Mouse (Mus musculus) hindbrain, embryonic 11.5 days (tissue): ENCODE results near the gene Kcnj6. TPM values are rescaled to one million over a fixed set of nuclear protein-coding genes. Genes with fewer than 3 reads are reported as not detected.
A peak's percentile ranks its signal among the peaks of the same experiment; 100 is the strongest.

Experiments
- ATAC-seq: fragments of 200-750 bp; cut with Nextera tagmentation; 2 replicates; pipeline ENCODE4 v1.8.0; 2017; ENCODE audit warnings: mild to moderate bottlenecking, moderate TSS enrichment, moderate library complexity; ENCODE audit not compliant: low FRiP score
- DNase-seq: peaks from one replicate; pipeline ENCODE4 v3.0.0-alpha.2; 2015; ENCODE audit warnings: low spot score
- H3K27ac ChIP-seq: fragments of 300-500 bp; sonication (generic); 2 replicates; pipeline ENCODE4 v1.5.1; 2014; ENCODE audit warnings: mild to moderate bottlenecking, low read depth, low read length
- H3K27me3 ChIP-seq: fragments of 300-500 bp; sonication (generic); 2 replicates; pipeline ENCODE4 v1.6.1; 2014; ENCODE audit warnings: mild to moderate bottlenecking, low read length, moderate library complexity, mixed read lengths; ENCODE audit not compliant: control insufficient read depth, insufficient read depth
- H3K36me3 ChIP-seq: fragments of 300-500 bp; sonication (generic); 2 replicates; pipeline ENCODE4 v1.6.1; 2014; ENCODE audit warnings: mild to moderate bottlenecking, low read length, moderate library complexity, mixed read lengths; ENCODE audit not compliant: control insufficient read depth, insufficient read depth
- H3K4me1 ChIP-seq: fragments of 300-500 bp; sonication (generic); replicated peaks from 2 replicates; pipeline ENCODE4 v1.6.1; 2014; ENCODE audit warnings: low read length, mixed read lengths; ENCODE audit not compliant: control insufficient read depth, insufficient read depth
- H3K4me2 ChIP-seq: fragments of 300-500 bp; sonication (generic); replicated peaks from 2 replicates; pipeline ENCODE4 v1.6.1; 2014; ENCODE audit warnings: mild to moderate bottlenecking, low read depth, low read length
- H3K4me3 ChIP-seq: fragments of 300-500 bp; sonication (generic); 2 replicates; pipeline ENCODE4 v1.5.1; 2014; ENCODE audit warnings: low read depth, low read length
- H3K9ac ChIP-seq: fragments of 300-500 bp; sonication (generic); 2 replicates; pipeline ENCODE4 v1.6.1; 2014; ENCODE audit warnings: low read depth, low read length
- H3K9me3 ChIP-seq: fragments of 300-500 bp; sonication (generic); 2 replicates; pipeline ENCODE4 v1.6.1; 2016; ENCODE audit warnings: low read length; ENCODE audit not compliant: control insufficient read depth
- WGBS: fragments of 180-500 bp; shearing (Covaris S2); extraction: QIAGEN DNeasy Blood & Tissue Kit; methylation state at CpG from one replicate; pipeline ENCODE4 v1.1.7; 2014; 5-methylcytosine and 5-hydroxymethylcytosine counted together
- polyA plus RNA-seq: library from polyadenylated mRNA; unstranded; fragments of >200 nt; fragmentation: Nextera tagmentation; extraction: Ambion mirVana; gene quantifications from 2 replicates; pipeline ENCODE4 v1.2.1, GENCODE M21; 2014

Kcnj6 gene
- polyA plus RNA-seq, 1 experiment from 2014 or later, result 0.08 TPM

DNA sequence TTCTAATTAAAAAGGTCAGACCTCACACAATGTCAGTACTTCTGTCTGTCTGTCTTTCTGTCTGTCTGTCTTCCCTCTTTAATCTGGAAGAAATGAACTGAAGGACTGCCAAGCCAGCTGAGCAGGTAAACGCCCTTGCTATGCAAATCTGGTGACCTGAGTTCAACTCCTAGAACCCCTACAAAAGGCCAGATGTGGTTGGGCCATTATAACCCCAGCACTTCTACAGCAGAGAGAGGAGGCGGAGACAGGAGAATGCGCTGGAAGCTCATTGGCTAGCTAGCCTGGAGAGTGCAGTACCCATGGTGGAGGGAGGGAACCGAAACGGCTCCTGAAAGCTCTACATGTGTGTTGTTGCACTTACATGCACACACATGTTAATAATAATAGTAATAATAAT lies 141.5 kb downstream of the Kcnj6 start:
- Histone ChIP-seq H3K4me3 (no peak overlapping the region), H3K9ac (no peak overlapping the region), H3K4me1 (no peaks in the 10 kb centered on the region), H3K9me3 (no peaks in the 10 kb centered on the region), H3K36me3 (no peaks in the 10 kb centered on the region), H3K4me2 (no peak overlapping the region), H3K27ac (no peak overlapping the region), H3K27me3 (no peaks in the 10 kb centered on the region)
- ATAC-seq, result no peak
- no peak for DNase-seq
- WGBS, result 90% methylated on average over 5 of the region's 5 CpGs

DNA sequence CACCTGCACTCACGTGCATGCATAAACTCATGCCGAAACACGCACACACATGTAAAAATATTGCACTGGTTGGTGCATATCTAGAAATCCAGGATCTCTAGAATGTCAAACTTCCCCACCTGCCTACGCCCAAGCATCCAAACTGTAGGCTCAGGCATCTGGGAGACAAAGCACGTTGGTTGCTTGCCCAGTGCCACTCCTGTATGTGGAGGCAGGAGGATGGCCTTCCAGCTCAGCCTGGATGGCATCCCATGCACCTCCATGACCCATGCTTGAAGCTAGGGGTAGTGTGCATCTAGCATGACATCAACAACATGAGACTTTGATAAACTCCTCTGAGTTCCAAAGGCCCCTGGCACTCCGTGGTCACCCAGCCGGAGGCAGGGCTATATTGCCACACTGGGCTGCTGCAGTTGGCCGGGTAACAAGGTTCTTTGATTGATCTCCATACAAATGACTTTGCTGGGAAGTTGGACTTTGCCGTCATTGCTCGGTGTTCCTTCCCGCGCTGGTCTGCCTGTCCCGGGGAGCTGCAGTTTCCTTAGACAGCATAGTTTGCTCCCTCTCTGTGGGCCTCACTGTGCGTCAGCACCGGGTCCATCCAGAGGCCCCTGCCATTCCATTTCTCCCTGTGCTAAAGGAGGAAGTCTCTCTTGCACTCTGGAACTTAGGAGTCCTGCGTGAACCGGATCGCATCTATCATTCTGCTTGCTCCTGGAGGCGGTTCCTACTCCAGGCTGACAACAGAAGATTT lies 144.9 kb downstream of the Kcnj6 start:
- no peak for ATAC-seq
- Histone ChIP-seq H3K9ac (no peak overlapping the region), H3K4me1 (0 out of 2 replicates have a peak, but pooled peaks cover 2% of the 10 kb centered on the region), H3K9me3 (no peaks in the 10 kb centered on the region), H3K27me3 (no peaks in the 10 kb centered on the region), H3K4me2 (no peak overlapping the region), H3K27ac (no peak overlapping the region), H3K36me3 (no peaks in the 10 kb centered on the region), H3K4me3 (no peak overlapping the region)
- DNase-seq, result no peak
- WGBS, result 80% methylated on average over 19 of the region's 19 CpGs

DNA sequence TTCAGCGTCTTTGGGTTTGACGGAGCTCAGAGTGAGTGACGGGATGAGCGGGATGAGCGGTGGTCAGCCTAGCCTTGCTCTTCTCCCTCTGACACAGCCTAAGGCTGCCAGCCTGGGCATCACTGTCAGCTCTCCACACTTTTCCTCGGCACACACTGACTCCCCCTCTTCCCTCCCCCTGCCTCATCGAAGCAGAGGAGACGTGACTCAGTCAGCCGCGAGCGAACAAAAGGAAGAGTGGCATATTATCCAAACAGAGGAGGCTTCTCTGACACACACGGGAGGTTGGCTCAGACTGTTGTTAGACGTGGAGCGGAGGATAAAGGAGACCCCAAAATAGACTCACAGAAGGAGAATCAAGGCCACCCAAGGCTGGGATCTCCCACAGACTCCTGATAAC lies 147.1 kb downstream of the Kcnj6 start:
- no peak overlapping the region for H3K27ac ChIP-seq
- no peaks in the 10 kb centered on the region for H3K27me3 ChIP-seq
- WGBS, result 46% methylated on average over 14 of the region's 14 CpGs
- 0 out of 2 replicates have a peak, but pooled peaks cover 2% of the 10 kb centered on the region for H3K4me1 ChIP-seq
- peak; percentile 16 for DNase-seq
- H3K9me3 ChIP-seq, result no peaks in the 10 kb centered on the region
- no peak overlapping the region for H3K9ac ChIP-seq
- H3K36me3 ChIP-seq, result no peaks in the 10 kb centered on the region
- H3K4me2 ChIP-seq, result no peak overlapping the region
- H3K4me3 ChIP-seq, result no peak overlapping the region
- no peak for ATAC-seq

DNA sequence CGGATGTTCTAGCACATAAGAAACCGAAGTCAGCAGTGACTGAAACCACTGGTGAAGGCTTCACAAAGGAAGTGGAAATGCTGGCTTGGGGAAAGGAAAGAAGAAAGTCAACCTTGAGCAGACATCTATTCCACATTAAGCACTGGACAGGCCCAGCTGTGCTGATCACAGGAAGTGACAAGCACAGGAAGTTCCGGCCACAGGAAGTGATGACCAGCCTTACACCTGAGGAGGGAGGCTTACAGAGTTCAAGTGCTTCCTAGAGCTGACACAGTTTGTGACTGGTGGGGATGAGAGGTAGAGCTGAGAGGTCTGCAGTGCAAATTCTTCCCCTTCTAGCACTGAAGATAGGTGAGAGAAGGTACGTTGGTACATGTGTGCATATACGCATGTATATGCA lies 151.5 kb downstream of the Kcnj6 start:
- no peak for ATAC-seq
- no peak overlapping the region for H3K4me3 ChIP-seq
- 89% methylated on average over 5 of the region's 5 CpGs for WGBS

DNA sequence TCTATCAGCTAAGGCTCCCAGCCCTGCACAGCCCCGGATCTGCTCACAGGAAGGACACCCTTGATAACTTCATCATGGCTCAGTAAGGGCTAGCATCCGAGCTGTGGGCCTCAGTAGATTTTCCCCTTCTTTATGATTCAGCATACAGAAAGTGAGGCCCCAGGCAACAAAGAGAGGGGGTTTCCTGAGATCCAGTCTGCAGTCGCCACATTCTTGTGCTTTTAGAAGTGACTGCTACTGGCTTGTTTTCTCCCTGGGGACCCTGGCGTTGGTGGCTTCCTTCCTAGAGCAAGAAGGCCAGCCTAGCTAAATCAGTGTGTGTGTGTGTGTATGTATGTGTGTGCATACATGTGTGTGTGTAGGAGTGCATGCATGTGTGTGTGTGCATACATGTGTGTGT lies 152.7 kb downstream of the Kcnj6 start:
- no peak for DNase-seq
- H3K9ac ChIP-seq, result no peak overlapping the region
- 70% methylated on average over 4 of the region's 4 CpGs for WGBS
- no peak overlapping the region for H3K4me3 ChIP-seq
- no peaks in the 10 kb centered on the region for H3K27me3 ChIP-seq
- H3K36me3 ChIP-seq, result no peaks in the 10 kb centered on the region
- ATAC-seq, result no peak
- H3K9me3 ChIP-seq, result no peaks in the 10 kb centered on the region
- H3K27ac ChIP-seq, result no peak overlapping the region
- no peaks in the 10 kb centered on the region for H3K4me1 ChIP-seq
- no peak overlapping the region for H3K4me2 ChIP-seq

More for the DNA sequence above, 151.5 kb downstream of the Kcnj6 start:
- Histone ChIP-seq H3K36me3 (no peaks in the 10 kb centered on the region), H3K27ac (no peak overlapping the region), H3K27me3 (no peaks in the 10 kb centered on the region), H3K9me3 (no peaks in the 10 kb centered on the region), H3K9ac (no peak overlapping the region), H3K4me1 (0 out of 2 replicates have a peak, but pooled peaks cover 2% of the 10 kb centered on the region), H3K4me2 (no peak overlapping the region)
- no peak for DNase-seq

DNA sequence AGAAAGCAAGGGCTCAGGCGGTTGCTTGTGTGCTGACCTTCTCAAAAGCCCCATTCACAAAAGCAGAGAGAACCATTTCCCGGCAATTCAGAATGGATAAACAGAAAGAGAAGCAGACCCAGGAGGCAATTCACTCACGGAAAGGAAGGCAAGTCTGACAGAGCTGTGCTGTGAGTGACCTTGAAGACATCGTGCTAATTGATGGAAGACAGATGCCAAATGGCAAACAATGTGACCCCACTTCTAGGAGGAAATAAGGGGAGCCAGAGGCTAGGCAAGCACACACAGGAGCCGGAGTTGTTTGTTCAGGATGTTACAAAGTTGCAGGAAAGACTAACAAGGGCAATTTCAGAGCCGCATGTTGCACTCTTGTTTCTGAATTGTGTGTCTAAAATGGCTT lies 158.1 kb downstream of the Kcnj6 start:
- DNase-seq (no peak), ATAC-seq (no peak)
- WGBS, result 59% methylated on average over 6 of the region's 6 CpGs
- no peak overlapping the region for H3K4me3 ChIP-seq
- H3K4me2 ChIP-seq, result no peak overlapping the region
- H3K4me1 ChIP-seq, result no peaks in the 10 kb centered on the region
- no peak overlapping the region for H3K9ac ChIP-seq
- no peak overlapping the region for H3K27ac ChIP-seq
- H3K36me3 ChIP-seq, result no peaks in the 10 kb centered on the region
- no peaks in the 10 kb centered on the region for H3K9me3 ChIP-seq
- no peaks in the 10 kb centered on the region for H3K27me3 ChIP-seq

DNA sequence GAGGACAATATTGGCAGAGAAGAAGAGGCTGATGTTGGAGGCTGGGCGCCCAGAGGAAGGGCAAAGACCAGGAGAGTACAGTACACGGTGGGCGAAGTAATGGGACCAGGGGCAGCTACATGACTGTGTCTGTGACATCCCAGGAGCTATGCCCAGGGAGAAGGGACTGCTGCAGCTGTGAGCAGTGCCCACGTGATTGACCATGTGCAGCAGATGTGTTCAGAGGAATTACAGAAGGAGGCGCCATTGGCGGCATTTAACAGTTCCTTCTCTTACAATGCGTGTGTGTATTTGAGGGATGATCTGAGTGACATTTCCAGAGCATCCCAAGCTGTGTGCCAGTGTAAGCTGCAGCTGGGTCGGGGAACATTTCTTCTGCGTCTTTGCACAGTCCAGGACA lies 159.6 kb downstream of the Kcnj6 start:
- 81% methylated on average over 9 of the region's 9 CpGs for WGBS
- H3K9me3 ChIP-seq, result no peaks in the 10 kb centered on the region
- no peaks in the 10 kb centered on the region for H3K27me3 ChIP-seq
- no peaks in the 10 kb centered on the region for H3K4me1 ChIP-seq
- no peak overlapping the region for H3K27ac ChIP-seq
- no peaks in the 10 kb centered on the region for H3K36me3 ChIP-seq
- H3K9ac ChIP-seq, result no peak overlapping the region
- H3K4me2 ChIP-seq, result no peak overlapping the region
- H3K4me3 ChIP-seq, result no peak overlapping the region
- DNase-seq, result no peak
- ATAC-seq, result no peak

DNA sequence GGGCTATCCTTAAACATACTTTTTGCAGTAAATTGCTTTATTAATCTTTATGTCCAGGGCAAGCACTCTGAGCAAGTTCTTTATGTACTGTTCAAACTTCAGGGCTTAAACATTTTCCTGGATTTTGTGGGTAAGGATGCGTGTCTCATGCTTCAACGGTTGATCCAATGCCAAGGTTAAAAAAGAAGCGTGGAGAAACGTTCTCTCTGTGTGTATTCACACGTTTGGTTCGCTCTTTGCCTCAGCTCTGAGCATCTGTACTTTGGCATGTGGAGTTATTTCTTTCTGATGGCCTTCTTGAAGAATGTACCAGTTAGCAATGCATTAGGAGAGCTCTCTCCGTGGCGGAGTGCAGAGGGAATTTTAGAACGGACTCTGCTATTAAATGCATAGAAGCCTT lies 163.0 kb downstream of the Kcnj6 start:
- Histone ChIP-seq H3K4me2 (no peak overlapping the region), H3K36me3 (no peaks in the 10 kb centered on the region), H3K4me1 (no peaks in the 10 kb centered on the region), H3K4me3 (no peak overlapping the region), H3K9ac (no peak overlapping the region), H3K27ac (no peak overlapping the region), H3K27me3 (no peaks in the 10 kb centered on the region), H3K9me3 (no peaks in the 10 kb centered on the region)
- no peak for DNase-seq
- no peak for ATAC-seq
- WGBS, result 92% methylated on average over 9 of the region's 9 CpGs

DNA sequence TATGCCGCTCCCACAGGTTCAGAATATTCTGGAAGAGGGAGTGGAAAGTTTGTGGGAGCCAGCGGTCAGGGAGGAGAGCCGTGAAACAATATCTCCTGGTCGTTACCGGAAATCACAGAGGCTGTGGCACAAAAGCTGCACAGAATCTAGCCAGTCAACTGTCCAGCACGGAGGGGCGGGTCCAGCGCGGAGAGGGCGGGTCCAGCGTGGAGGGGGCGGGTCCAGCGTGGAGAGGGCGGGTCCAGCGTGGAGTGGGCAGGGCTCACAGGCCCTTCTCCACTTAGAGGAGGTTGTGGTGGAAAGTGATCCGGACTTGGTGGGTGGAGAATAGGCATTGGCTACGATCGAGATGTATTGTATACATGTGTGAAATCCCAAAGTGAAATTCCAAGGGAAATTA lies 169.3 kb downstream of the Kcnj6 start:
- Histone ChIP-seq H3K36me3 (no peaks in the 10 kb centered on the region), H3K4me3 (no peak overlapping the region), H3K27me3 (no peaks in the 10 kb centered on the region), H3K4me1 (no peaks in the 10 kb centered on the region), H3K9me3 (no peaks in the 10 kb centered on the region), H3K4me2 (no peak overlapping the region), H3K9ac (no peak overlapping the region), H3K27ac (no peak overlapping the region)
- ATAC-seq, result no peak
- 87% methylated on average over 18 of the region's 18 CpGs for WGBS
- no peak for DNase-seq
